Mouse (Mus musculus): ENCODE measurements around the gene Dnaaf1.

Gene Dnaaf1

DNA sequence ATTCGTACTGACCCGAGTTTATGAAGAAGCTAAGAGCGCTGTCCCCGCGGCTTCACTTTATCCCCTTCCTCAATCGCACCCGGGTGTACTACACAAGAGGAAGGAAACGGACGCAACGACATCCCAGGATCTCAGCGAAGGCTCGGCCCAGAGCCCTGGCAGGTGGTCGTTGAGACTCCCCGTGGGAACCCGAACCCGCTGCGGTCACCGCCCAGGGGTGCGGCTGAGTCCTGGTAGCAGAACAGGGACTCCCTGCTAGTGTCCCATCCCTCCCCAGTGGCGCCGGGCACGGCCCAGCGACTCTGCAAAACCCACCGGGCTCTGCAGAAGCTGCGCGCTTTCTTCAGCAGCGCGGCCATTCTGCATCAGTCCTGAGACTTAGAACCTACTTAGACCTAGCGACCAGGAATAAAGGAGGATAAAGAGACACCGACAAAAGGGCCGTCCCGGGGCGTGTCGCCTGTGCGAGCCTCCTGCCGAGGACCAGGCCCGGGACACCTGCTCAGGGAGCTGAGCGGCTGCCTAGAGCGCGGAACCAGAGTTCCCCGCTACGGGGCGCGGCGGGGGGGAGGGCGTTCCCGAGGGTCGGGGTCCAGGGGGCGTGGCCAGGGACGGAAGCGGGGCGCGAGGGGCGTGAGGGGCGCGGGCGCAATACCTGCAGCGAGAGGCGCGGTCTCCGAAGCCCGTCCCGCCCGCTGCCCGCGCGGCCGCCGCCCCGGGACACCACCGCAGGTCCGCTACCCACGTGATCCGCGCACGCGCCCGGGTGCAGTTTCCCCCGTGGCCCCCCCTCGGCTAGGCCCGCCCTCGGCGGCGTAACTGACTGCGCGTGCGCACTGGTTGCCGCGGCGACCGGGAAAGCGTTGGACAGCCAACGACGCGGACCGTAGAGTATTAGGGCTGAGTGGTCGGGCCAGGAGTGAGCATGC, at the start of gene Dnaaf1, which contains the start of gene Hsdl1:
TSS of gene Dnaaf1 (plus strand) at position 799 of the 929 bp plus-strand sequence.
TSS of gene Hsdl1 (minus strand) at position 747 of the 929 bp plus-strand sequence.
- peak; percentile 97 for DNase-seq (ENCODE audit: low read depth, low spot score)

DNA sequence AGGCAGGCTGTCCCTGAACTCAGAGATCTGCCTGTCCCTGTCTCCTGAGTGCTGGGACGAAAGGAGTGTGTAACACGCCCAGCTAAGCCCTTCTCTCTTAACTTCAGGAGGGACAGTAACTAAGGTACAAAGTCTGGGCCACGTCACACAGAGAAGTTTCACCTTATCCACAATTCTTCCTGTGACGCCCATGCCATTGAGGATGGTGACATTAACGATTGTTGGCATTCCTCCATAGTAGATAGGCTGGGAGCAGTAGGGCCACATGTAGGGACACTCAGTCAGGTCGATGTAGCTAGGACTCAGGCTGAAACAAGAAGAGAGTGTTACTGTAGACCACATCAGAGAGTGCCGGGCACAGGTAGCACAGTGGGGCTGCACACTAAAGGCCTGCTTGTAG, 46.3 kb upstream of the Dnaaf1 start:
- DNase-seq (ENCODE audit: low read depth, low spot score), result no peak

DNA sequence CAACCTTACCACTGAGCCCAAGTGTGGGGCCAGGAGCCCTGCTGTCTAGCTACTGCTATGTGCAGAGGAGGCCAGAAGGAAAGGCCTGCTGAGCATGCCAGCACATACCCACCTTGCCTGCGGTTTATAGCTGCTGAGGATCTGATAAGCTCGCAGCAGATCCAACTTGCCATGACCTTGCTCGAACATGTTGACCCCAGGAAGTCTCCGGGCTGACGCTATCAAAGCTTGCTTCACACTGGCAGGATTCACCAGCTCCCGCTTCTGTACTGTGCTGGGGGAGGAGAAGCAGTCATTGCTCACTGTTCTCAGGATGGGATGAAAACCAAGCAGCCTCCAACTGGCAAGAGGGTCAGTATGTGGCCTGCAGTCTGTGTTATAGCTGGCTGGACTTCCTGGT, 44.1 kb upstream of the Dnaaf1 start:
- no peak for DNase-seq (ENCODE audit: low read depth, low spot score)

DNA sequence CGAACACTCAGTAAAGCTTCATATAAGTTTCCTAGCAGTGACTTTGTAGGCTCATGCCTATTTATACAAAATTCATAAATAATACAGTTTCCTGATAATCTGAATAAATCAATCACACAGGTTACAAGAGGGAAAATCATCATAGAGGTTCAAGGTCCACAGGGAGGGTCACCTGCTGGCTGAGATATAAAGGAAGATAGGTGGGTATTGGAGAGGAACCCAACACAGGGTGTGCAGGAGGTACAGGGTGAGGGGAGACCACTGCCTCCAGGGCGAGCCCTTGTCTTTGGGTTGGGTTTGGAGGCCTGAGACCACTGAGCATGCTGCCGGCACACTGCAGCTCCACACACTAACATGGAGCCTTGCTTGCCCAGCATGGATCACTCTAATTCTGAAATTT, 43.6 kb upstream of the Dnaaf1 start:
- DNase-seq (ENCODE audit: low read depth, low spot score), result no peak

DNA sequence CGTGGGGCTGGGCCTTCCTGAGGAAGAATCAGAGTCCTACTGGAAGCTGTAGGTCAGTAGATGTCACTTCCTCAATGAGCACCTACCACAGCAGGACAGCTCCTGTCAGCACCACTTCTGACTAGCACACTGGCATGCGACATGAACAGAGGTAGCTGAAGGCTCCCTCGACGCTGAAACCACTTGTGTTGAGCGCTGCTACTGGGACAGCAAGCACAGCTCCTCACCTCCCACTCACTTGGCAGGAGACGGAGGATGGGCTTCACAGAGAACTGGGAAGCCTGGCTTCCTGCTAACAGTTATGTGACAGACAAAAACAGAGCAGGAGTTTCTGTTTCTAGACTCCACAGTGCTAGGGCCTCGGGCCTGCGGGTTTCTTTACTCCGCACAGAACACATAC, 43.1 kb upstream of the Dnaaf1 start:
- no peak for DNase-seq (ENCODE audit: low read depth, low spot score)

DNA sequence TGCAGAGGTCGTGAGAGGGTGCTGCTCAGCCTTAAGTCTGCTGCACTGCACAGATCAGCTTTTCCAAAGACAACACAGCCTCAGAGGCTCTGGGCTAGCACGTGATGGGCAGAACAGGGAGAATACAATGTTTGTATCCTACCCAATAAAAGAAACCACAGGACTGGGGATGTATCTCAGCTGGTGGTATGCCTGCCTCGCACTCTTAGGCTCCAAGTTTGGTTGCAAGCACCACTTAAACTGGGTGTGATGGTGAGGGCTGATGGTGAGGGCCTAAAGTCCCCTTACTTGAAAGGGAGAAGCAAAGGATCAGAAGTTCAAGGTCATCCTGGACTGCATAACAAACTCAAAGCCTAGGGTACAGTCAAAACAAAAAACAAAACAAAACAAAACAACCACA, 30.4 kb upstream of the Dnaaf1 start:
- DNase-seq (ENCODE audit: low read depth, low spot score), result peak; percentile 83

DNA sequence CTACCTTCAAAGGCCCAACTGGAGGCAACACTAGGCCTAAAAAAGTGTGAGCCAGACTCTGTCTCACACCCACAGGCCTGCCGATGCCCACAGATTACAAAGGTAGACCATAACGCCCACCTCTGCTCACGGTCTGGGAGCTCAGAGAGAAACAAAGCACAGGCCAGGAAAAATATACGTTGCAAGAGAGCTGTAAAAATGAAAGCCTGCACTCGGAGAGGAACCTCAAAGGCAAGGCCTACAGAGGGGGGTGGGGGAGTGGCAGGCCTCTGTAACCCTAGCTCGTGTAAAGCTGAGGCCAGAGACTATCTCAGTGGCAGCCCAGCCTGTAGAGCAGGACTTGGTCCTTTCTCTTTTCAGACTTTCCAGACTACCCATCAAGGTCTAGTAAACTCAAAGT, 29.9 kb upstream of the Dnaaf1 start:
- peak; percentile 38 for DNase-seq (ENCODE audit: low read depth, low spot score)

DNA sequence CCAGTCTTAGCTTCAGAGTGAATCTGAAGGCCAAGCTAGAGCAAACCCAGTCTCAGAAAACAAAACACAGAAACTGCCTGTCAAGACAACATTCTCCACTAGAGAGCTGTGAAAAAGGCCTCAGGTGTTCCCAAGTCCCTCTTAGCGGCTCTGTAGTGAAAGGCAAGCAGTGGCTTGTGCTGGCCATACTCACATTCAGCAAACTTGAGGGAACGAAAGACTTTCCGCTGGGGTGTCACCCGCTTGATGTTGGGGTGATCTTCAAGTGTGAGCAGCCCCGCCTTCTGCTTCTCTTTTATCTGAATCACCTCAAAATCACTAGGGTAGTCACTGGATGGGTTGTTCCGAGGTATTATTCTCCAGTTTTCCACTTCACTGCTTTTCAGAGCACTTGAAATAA, 29.2 kb upstream of the Dnaaf1 start:
- peak; percentile 42 for DNase-seq (ENCODE audit: low read depth, low spot score)

DNA sequence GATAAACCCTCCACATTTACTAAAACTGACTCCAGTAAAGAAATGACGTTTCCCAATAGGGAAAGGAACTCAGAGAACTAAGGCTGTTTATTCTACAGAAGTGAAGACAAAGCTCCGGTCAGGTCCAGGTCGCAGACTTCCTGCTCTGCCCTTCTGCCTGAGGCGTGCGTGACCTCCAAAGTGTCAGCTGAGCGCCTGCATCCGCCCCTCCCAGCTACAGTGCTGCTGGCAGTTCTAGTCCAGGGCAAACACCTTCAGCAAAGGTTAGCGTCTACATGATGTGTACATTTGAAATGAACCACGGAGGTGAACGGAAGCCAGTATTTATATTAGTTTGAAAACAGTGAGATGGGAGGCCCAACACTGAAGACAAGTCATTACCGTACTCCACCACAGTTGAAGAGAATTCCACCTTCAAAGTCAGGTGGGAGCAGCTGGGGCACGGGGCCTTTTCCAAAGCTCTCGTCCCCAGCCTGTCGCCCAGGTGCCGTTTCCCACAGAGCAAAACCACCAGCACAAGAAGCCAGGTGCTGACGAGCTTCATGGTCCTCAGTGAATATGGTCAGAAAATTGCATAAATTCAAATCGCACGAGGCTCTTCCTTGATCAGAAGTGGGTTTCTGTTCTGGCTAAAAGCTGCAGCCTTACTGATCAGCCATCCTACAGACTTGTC, 27.9 kb upstream of the Dnaaf1 start:
- peak; percentile 88 for DNase-seq (ENCODE audit: low read depth, low spot score)

DNA sequence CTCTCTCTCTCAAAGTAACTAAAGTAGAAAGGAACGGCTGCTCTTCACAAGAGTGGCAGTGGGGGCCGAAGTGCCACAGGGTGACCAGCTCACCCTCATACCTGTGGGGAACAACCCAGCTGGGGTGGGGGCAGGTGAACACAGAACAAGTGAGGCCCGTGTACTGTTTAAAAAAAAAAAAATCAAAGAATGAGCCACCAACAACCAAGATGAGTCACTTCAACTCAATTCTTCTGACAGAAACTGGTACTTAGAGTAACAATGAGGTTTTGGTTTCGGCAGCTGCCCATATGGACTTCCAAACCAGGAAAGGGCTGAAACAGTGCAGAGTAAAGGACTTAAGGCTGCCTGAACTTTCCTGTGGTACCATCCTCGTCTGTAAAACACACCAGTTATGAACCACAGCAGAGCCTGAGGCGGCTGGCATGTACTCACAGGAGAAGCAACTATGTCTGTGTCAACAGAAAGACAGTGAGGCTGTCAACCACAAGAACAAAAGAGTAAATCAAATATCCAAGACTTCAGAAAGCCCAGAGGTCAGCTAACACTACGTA, 26.4 kb upstream of the Dnaaf1 start:
- DNase-seq (ENCODE audit: low read depth, low spot score), result no peak

DNA sequence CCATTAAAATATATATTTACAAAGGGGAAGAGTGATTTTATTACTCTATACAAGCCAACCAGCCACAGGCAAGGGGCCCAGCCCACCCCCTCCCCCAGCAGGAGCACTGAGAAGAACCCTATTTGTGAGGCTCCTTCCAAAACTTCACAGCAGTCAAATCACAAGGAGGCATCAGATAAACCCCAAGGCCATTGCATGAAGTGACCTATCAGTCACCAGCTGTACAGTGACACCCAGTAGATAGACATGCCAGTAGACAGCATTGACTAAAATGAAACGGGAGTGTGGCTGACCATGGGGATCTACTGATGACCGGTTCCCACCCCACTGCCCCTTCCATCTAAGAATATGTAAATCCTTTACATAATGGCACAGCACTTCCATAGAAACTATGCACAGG, 22.1 kb upstream of the Dnaaf1 start:
- DNase-seq (ENCODE audit: low read depth, low spot score), result no peak

DNA sequence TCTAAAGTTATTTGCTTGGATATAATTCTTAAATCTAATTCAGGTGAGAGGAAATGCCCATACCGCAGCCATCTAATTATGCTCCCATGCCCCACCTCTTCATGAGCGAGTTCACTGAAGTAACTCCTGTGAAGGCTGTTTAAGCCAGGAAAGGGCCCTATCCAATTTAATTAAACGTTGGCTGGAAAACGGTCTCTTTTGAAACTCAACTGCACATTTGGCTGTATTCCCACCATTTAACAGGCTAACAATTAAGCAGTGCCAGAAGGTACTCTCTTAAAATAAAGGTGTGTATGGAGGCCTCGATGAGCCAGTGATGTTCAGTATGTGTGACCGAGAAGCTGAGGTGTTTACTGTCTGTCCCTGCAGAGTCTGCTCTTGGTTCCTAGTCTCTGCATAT, 19.2 kb upstream of the Dnaaf1 start:
- no peak for DNase-seq (ENCODE audit: low read depth, low spot score)

DNA sequence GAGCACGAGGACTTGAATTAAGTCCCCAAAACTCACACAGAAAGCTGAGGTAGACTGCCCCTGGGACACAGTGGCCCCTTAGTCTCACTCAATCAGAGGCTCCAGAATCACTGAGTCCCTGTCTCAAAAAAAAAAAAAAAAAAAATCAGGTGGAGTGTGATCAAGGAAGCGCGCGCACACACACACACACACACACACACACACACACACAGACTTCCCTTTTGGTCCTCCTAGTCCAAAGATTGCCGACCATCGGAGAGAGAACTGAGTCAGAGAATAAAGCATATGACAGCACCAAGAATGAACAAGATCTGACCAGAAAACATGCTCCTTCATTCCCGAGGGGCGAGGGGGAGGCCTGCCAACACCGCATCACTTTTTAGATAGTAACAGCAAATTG, 17.9 kb upstream of the Dnaaf1 start:
- no peak for DNase-seq (ENCODE audit: low read depth, low spot score)

DNA sequence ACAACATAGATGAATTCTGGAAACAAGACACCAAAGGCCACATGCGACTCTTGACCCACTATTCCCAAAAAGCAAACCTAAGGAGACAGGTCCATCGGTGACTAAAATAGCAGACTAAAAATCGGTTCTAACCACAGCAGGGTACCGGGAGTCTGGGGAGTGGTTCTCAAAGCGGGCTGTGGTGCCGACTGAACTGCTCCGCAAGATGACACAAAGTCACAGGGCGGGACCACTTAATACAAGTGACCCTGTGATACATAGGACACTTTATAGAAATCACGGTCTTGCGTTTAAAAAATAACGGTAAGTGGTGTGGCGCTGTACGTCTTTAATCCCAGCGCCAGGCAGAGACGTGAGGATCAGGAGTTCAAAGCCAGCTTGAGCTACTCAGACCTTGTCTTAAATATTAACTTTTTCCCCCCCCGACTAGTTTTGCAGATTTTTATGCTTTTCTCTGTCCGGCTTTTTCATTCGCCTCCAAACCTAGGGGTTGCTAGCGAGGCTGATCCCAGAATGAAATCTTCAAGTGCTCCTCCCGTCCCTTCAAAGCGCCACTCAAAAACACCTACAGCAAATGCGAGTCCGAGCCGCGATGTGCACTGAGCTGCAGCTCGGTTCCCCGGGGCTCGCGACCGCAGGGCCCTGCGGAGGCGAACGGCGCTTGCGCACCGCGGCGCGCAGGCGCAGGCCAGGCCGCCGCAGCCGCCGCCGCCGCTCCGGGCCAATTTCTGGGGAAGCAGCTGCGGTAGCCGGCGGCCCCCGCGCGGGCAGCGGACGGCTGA, 17.0 kb upstream of the Dnaaf1 start:
- DNase-seq (ENCODE audit: low read depth, low spot score), result peak; percentile 91

DNA sequence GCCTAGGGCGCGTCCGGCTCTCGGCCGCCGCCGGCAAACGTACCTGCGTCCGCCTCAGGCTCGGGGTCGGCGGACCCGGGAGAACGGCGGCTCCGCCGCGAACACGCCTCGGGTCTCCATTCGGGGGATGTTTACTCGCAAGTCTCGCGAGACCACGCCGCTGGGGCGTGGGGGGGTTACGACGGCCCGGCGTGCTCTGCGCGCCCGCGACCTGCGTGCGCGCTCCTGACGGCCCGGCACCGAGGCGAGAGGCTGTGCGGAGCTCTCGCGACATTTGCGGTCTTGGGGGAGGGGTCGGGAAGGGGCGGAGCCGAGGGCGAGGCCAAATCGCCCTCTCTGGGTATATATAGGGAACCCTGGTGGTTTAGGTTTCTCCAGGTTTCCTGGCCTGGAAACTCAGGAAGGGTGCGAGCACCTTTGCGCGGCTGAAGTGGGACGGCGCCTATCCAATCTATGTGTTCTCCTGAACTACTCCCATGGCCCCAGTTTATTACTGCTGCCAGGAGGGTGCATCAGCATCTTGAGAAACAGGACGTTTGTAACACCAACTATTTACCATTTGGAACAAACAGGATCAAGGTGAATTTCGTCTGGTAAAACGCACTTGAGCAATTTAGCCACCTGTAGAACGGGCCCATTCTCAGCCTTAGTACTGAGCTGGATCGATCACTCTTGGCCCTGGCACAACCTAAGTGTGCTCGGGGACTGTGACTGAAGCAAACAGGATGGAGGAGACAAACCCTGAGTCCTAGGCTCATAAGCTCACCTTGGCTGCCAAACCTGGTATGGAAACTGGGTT, 16.2 kb upstream of the Dnaaf1 start, which contains the start of gene Mbtps1:
TSS of gene Mbtps1 (minus strand) at position 133 of the 799 bp plus-strand sequence.
- DNase-seq (ENCODE audit: low read depth, low spot score), result peak; percentile 100

DNA sequence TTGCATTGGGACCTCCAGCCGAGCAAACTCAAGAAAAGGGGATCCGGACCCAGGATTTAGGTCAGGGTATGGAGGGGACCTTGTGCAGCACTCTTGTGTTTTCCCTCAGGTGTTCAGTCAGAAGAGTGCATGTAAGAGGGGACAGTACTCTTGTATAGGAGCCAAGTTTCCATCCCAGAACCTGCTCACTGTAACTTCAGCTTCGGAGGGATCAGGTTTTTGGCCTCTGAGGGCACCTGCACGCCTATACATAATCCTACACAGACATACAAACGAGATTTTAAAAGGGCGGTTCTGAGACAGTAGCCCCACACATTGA, 15.7 kb upstream of the Dnaaf1 start:
- no peak for DNase-seq (ENCODE audit: low read depth, low spot score)

DNA sequence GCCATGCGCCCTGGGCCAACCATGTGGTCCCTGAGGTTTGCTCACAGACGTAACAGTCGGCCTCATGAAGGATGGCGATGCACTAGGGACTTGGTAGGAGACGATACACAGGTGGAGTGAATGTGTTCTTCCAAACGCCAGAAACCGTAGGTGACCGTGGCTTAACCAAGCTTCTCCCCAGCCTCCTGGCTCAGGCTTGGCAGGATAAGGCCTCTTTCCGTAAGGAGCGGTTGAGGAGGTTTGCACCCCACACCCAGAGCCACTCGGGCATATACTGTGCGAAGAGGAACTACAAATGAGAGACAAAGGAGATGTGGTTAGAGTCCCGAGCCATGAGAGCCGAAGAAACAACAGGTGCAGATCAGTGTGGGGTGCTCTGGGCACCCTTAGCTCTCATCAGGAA, 11.2 kb upstream of the Dnaaf1 start:
- no peak for DNase-seq (ENCODE audit: low read depth, low spot score)

DNA sequence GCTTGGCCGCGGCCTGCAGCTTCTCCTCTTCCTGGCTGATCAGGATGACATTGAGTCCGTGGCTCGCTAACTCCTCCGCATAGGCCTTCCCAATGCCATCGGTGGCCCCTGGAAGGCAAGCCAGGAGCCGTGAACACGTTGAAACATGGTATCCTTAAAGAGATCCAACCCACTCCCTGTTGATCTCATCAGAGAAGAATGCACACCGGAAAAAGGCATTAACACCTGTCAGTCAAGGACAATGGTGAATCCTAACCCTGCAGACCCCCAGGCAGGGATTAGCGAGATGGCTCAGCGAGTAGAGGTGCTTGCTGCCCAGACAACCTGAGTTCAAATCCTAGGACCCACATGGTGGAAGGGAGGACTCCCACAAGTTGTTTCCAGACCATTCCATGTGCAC, 8.7 kb upstream of the Dnaaf1 start:
- DNase-seq (ENCODE audit: low read depth, low spot score), result peak; percentile 91

DNA sequence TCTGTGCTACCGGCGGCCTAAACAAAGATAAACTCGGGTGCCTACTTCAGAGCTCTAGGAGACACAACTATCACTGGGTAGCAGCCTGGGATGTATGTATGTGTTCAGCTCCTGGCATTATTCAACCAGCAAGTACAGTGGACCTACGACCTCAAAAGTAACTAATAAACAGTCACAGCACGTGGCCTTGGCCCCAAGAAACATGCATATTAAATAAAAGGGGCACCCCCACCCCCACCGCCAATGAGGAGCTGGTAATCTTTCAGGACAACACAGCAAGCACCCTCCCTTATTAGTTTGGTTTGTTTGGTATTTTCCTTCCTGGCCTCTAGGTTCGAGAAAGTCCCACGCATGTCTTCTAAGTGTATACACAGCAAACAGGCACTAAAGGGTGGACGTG, 6.8 kb upstream of the Dnaaf1 start:
- no peak for DNase-seq (ENCODE audit: low read depth, low spot score)

DNA sequence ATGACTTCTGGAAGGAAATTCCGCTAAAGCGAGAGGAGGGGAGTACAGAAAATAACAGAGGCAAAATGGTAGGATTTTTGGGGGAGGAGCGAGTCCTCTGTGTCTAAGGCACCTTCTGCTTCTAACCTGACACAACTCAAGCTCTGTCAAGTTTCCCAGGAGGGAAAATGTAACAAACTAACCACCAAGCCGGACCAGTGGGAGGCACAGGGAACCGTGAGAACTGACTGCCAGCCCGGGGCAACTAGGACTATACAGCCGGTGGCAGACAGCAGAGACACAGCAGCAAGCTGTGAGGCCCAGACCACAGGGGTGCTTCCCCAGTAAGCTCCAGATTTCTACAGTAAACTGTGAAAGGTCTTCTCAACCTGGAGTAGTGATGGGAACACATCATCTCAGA, 6.1 kb upstream of the Dnaaf1 start:
- no peak for DNase-seq (ENCODE audit: low read depth, low spot score)

DNA sequence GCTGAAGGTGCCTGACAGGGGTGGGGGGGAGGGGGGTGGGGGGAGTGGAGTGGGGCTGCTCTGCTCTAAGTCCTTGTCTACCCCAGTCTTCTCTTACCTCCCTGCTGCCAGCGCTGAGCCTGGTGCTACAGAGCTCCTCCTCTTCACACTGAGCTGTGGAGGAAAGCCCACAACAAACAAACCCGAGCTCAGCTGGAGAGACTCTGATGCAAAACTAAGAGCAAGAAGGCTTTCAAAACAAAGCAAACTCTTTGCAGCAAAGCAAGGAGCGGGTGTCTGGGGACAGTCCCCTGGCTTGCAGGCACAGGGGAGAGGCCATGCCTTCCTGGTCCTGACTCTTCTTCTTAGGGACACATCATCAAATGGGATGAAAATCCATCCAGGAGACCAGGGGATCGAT, 5.2 kb upstream of the Dnaaf1 start:
- no peak for DNase-seq (ENCODE audit: low read depth, low spot score)
